Mouse (Mus musculus) urinary bladder, postnatal 14 days (tissue): ENCODE measurements at regions not wholly inside any gene's neighbourhood (a gene's known extent, or its start where the extent isn't known, plus 50 kb on each side); places are given as distances from the start of the nearest gene placed in this dataset.
A peak's percentile ranks its signal among the peaks of the same experiment; 100 is the strongest.

Experiments used
- DNase-seq: peaks from one replicate; pipeline ENCODE4 v3.0.0; 2021; ENCODE audit warnings: low spot score

DNA sequence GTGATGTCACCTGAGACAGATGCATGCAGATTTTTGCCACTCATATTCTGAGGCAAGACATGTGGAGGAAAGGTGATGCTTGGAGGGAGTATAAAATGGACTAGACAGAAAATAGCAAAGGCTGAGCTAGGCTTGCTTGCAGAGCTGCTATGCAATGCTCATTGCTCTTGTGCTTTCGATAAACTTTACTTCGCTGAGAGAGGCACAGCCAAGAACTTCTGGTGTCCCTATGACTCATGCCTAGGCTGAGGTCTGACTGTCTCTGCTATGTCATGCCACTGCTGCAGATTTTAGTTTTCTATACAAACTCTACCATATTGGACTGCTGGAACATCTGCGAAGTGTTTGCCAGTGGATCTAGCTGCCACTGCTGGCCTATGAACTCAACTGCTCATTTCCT is 687.5 kb upstream of the Pou3f3 start:
- no peak for DNase-seq

DNA sequence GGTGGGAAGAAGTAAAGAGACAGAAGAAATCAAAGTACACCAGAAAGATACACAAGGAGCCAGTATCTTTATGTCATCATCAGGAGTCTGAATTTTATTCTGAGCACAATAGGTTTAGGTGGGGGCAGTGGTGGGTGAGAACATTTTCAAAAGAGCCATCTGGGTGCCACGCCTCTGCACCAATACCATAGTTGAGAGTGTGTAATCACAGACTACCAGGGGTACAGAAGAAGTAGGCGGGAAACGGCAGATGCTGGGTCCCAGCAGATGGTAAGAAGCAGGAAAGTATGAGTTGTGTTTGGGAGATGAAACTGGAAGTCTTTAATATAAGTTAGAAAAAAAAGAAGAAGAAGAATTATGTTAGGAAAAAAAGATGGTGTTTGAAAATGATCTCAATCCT is 682.7 kb upstream of the Pou3f3 start:
- DNase-seq = no peak

DNA sequence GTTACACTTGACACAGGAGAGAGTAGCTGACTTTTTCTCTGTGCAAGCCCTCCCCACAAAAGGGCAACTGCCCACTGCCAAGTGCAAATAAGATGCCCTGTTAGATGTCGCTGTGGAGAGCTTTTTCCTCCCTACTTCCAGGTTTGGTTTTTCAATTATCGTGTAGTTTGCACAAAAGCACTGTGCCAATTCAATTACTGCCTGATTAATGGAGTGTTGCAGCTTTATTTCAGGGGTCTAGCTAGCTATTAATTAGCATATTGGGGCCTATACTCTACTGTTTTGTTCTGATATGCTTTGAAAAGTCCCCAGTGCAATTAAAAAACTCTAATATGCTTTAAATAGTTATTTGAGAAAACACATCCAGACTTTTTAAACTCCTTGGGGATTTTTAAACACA is 676.6 kb upstream of the Pou3f3 start:
- DNase-seq = no peak

DNA sequence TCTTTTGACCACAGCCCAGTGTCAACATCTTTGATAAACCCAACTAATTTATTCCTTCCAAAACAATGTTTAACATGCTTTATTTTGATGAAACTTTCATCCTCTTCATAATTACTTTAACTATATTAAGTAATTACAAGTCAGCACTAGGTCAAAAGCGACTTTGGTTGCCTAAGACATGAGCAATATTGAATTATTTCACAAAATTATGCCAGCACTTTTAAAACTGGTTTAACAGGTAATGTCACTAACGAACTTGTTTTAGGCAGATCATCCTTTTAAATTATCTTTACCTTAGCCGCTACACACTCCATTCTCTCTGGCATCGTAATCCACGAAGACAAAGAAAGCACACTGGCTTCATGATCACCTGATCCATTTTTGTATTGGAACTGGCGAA is 669.8 kb upstream of the Pou3f3 start:
- DNase-seq = no peak

DNA sequence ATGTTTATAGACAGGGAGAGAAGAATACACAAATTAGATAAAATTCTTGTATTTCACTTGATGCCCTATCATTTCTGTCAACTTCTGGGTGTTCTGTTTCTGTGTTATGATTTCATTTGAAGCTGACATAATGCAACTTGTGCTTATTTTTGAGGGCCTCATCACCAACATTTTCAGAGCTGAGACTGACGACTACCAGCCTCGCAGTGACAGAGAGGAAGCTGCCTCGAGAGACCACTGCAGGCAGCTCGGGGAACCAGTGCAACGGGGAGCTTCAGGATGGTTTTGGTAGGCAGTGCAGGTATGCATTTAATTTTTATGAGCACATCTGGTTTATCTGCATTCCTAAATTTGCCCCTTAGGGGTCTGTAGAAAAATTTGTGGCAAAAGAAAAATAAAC is 669.1 kb upstream of the Pou3f3 start:
- no peak for DNase-seq

DNA sequence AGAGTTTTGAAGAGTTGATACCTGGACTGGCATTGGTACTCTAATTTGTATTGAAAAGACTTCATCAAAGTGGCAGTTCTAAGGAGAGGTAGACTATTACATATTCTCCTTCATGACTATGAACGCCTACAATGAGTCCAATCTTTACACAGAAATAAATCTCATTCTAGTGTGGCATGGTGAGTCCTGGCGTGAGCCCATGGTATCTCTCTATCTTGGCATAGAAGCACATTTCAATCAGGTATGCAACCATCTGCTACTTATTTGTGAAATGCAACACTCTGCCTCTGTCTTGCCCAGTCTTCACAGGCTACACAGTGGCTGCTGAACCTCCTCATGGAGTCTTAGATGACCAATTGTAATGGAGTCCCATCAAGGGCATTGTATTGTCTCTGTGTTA is 661.8 kb upstream of the Pou3f3 start:
- DNase-seq = no peak

DNA sequence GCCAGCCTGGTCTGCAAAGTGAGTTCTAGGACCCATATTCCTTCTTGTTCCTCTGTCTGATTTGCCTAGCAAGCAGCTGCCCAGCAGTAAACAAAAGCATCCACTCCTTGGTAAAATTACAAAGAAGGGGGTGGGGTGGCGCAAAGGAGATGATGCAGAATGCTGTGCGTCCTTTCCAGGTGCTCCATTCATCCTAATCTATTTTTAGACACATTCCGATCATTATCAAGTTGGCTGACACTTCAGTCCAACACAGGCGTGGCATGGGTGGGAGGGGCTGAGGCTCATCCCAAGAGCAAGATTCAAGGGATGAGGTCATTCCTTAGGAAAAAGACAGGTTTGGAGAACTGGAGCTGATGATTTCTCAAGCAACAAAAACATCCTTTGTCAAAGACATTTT is 660.2 kb upstream of the Pou3f3 start:
- DNase-seq = no peak

DNA sequence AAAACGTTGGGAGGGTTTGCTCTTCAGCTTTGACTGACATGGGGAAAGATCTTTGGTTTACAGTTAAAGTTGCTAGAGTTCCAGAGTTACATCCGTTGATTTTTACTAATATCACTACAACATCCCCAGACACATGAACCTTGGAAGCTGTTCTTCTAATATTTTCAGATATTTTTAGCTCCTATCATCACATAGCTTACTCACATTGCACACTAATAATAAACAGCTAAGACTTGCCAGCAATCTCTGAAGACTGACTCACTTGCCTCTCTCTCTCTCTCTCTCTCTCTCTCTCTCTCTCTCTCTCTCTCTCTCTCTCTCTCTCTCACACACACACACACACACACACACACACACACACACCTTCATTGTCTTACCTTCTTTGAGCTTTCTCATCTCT is 654.0 kb upstream of the Pou3f3 start:
- no peak for DNase-seq

DNA sequence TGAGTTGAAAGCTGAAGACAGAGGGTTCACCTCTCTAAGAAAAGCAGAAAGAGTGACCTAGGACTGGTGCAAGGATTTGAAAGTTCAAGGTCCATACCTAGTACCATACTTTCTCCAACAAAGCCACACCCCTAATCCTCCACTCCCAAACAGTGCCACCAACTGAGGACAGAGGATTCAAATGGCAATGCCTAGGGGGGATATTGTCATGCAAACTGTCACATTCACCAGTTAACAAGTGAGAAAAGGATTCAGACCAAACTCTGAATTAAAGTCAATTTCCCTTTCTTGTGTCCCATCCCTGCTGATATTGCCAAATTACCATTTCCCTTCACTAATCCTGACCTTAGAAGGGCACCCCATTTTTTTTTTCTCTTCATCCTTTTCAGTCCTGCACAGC is 637.1 kb upstream of the Pou3f3 start:
- no peak for DNase-seq

DNA sequence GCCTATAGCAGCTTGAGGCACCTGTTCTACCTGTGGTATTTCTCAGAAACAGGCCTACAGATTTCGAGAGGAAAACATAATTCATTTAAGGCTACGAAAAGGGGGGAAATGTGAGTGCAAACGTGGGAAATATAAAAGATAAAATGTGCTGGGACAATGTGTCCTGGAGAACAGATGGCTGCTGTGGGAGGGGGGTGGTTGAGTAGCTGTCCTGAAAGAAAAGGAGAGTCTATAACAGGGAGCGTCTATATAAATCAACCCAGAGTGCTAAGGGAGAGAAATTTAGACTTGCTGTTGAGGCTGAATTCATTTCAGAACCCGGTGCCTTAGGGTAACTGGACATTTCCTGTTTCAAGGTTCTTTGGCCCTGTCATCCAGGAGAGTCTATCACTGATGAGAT is 625.5 kb upstream of the Pou3f3 start:
- no peak for DNase-seq

DNA sequence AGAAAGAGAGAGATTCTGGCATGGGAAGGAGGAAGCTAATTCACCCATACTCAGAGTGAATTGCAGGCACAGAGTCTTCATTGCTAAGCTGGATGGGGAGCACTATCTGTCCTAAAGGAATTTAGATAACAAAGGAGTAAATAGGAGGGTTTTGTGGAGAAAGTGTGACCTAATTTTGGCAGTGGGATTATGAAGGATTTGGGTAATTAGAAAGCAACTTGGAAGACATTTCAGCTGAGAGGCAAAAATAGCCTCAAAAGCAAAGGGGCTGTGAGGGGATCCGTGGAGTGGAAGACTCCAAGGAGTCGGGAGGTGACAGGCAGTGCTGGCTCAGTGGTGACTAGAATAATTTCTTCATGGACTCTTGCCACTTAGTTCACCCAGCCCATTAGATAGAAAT is 599.5 kb upstream of the Pou3f3 start:
- DNase-seq = no peak

DNA sequence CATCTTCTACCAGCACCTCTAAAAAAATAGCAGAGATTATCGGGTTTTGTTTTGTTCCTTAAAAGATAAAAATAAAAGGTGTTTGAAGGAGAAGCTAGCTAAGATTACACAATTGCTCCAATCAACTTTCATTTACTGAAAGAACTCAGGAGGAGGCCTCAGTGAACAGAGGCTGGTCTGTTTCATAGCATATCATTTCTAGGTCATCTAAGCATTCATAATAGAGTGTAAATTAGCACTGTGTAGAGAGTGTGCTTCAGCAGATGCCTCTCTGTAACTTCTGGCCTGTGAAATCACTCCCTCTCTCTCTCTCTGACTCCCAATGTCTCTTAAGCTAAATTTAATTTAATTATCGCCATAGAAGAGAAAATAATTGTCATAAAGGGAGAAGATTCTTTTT is 597.0 kb upstream of the Pou3f3 start:
- no peak for DNase-seq

DNA sequence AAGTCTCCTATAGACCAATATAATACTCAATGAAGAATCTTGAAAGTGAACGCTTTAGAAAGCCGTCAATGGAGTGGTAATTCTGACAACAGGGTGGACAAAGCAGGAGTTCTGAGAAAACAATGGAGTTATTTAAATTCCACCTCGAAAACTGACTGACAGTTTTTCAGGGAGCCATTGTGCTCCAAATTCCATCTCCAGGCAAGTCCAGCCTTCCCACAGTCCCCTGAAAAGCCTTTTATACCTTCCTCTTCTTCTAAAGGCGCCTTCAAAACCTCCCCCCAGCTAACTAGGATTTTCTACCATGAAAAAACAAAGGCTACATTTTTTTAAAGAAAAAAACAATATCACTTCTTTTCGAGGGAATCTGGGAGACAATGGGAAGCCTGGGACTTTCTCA is 588.0 kb upstream of the Pou3f3 start:
- DNase-seq = no peak

DNA sequence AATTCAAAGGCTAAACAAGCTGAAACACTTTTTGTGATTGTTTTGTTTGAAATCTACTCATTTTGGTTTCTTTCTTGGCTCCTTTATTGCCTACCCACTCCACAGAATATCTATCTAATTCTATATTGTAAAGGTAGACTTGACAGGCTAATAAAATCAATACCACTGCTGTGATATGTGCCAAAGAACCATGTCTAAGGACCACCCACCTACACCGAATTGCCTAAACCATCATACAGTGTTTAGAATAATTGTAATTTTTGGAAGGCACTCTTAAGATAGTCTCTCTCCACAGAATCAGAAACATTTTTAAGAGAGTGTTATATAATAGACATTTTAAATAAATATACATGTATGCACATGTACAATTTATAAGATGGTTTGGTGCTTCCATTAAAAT is 587.6 kb upstream of the Pou3f3 start:
- no peak for DNase-seq

DNA sequence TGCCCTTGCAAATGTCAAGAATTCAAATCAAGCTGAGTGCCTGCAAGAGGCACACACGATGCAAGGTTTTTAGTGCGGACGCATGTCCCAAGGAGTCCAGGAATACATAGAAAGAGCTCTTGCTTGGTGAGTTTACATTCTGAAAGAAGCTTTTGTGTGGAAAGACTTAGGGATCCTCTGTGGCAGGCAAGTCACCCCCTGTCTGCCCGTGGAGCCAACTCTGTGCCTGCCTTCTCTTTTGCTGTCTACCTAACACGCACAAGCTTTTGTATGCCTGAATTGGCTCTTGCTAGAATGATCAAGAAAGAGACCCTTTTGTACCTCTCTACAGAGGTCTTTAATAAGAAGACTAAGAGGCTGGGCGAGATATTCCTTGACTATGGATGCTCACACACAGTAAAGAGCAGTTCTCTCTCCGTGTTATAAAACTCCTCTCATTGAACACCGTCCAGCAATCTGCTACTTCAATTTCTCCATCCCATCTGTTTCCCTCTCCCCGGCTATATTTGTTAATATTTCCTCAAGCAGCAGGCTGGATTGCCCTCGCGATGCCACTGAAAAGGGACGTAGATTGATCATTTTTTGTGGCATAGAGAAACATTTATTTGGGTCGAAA is 543.3 kb upstream of the Pou3f3 start:
- no peak for DNase-seq

DNA sequence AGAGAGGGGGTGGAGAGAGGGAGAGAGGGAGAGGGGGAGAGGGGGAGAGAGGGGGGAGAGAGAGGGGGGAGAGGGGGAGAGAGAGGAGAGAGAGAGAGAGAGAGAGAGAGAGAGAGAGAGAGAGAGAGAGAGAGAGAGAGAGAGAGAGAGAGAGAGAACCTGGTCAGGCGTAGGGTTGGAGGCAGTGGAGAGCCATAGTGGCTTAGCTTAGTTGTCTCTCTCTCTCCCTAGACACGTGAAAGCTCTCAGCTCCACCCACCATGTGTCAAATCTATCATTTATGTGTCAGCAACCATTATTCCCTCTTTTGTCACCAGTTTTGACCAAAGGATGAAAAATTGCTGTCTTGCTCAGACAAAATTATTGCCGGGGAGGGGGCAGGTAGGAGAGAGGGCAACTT is 542.7 kb upstream of the Pou3f3 start:
- no peak for DNase-seq

DNA sequence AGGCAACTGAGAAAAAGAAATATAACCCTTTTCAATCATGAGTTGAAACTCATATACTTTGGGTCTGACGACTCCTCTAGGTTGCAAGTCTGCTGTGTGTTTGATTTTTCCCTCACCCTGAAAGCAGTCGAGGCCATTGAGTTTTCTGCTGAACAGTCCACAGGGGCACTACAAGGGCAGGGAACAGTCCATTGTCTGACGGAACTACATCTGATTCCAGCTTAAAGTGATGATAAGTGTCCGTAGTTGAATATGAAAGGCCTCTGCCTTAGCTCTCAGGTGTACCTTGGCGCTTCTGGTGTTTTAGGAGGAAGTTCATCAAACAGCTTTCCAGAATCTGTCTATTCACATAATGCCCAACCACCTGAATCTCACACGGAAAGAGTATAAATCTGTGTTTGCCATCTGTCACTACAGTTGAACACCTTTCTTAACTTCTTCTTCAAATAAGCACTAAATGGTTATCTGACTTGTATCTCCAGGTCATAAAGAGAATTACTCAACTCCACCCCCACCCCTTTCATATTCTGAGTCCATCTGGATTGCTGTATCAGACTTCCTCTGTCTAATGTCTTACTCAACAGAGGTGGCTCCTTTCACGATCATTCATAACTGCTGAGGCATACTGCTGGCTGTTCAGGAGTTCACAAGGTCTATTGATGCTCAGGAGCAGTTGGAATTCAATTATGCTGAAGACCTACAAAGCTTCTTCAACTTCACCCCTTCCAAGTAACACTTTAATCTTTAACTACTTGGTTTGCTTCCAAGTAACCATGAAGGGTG is 527.6 kb upstream of the Pou3f3 start:
- no peak for DNase-seq

DNA sequence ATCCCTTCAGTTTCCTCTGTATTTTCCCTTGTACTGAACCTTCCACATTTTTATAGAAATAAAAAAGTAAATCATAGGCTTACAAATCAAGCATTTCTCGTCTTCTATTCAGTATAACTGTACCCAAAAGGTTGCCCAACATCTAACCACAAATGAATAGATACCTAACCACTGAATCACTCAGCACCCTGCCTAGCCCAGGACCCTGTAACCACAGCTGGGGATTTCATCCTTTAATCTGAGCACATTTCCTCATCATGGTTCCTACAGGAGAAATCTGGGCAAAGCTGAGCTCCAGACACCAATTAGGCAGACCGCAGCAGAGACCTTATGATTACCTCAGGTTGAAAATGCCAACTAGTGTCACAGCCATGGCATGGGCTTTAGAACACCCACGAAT is 526.1 kb upstream of the Pou3f3 start:
- DNase-seq = no peak

DNA sequence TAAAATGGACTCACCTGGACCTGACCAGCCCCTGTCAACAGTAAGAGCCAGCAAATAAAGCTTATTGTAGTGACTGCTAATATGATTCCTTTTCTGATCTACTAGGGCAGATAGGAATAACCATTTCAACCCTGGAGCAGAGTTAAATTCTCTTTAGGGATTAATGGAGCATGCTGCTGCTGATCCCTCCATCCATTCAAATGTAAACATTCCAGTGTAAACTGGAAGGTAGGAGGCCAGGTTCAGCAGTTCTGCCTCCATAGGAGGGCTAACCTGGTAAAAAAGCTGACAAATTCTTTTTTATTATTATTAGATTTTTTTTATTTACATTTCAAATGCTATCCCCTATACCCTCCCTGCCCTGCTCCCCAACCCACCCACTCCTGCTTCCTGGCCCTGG is 509.3 kb upstream of the Pou3f3 start:
- DNase-seq = no peak

DNA sequence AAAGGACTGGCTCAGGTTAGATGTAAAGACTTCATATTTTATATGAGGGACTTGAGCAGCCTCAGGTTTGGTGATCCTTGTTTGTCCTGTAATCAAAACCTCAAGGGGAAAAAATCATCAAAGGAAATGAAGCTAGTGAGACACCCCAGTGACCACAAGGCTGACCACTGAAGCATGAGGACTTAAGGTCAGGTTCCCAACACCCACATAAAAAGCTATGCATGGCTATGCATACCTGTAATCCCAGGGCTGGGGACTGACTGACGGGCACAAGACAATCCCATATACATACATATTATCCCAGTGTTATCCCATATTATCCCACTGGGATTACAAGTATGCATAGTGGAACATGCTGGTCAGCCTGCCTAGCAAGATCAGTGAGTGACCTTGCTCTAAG is 467.5 kb upstream of the Pou3f3 start:
- DNase-seq = no peak

DNA sequence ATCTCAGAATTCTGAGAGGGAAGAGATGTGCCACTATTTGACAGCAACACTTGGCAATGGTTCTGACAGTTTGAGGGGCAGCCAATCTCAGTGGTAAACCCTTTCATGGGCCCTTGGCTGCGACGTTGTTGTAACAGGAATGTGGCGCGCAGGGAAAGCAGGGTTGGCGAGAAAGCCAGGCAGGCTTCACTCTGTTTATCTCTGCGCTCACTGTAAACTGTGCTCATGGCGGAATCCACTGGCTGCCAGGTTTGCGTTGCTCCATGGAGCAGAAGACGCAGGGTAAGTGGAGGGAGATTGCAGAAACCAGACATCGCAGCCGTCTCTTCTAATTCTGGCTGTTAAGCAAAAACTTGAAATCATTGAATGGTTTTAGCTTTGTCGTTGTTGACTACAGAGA is 465.9 kb upstream of the Pou3f3 start:
- DNase-seq = peak; percentile 29

DNA sequence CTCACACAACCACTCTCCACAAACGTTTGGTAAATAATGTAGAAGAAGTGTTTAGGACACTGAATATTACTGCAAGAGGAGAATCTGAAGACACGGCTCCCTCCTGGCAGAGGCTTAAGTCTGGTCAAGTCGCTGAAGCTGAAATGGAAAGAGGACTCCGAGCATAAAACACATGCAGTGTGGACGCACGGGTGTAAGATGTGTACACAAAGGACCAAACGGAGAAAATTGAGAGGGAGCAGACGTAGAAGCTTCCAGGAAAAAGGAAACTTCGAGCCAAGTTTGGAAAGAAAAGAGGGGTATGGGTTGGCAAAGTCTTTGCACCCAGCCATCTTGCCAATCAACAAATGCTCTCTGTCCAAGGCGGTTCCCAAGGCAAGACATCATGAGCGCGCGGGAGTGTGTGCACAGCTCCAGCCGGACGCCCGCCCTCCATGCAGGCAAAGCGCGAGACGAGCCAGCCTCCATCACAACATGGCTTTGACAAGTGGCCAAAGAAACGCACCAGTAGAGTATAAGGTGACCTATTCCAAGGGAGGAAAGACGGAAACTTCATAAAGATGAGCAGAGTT is 465.0 kb upstream of the Pou3f3 start:
- no peak for DNase-seq

DNA sequence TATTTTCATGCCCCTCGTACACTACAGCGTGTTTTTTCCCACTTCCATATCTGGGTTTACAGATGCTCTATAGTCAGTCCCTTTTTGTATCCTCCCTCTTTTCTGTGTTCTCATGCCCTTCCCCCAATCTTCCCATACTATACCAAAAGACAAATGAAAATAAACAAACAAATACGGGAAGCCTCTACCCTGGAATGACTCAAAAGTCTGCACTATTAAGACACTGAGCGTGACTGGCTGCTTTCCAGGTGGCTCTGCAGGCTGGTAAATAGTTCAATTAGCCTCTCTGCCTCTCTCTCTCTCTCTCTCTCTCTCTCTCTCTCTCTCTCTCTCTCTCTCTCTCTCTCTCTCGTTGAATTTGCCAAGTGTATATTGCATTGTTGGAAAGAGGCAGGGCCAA is 464.5 kb upstream of the Pou3f3 start:
- DNase-seq = no peak

DNA sequence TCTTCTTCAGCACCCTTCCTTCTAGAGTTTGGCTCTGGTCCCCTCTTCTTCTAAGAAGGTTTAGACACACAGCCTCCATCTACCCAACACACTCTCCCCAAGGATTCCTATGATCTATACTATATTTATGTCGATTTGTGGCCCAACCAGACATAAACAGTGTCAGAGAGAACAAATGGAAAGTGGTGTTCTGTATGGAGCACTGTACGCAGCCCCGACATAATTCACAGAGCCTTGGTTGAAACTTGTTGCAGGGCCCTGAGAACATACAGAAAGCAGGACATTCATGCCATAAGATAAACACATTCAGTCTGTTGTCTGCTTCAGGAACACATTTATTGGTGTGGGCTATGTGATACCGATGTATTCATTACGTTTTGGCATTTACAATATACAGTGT is 463.7 kb upstream of the Pou3f3 start:
- no peak for DNase-seq
